Mouse (Mus musculus) cortical plate, adult 2 months (tissue): Measurements from ENCODE around the gene Krt80.

ENCODE experiments used
- CTCF ChIP-seq: fragments of 200-500 bp; IDR thresholded peaks from 2 replicates; pipeline ENCODE4 v1.5.1; 2011; ENCODE audit warnings: mild to moderate bottlenecking, control low read depth, low read length; ENCODE audit not compliant: insufficient read depth; ENCODE audit errors: extremely low read depth
- POLR2A ChIP-seq: fragments of 200-500 bp; IDR thresholded peaks from 2 replicates; pipeline ENCODE4 v1.6.1; 2011; ENCODE audit warnings: mild to moderate bottlenecking, low read length, control low read depth; ENCODE audit not compliant: insufficient read depth; ENCODE audit errors: extremely low read depth

DNA sequence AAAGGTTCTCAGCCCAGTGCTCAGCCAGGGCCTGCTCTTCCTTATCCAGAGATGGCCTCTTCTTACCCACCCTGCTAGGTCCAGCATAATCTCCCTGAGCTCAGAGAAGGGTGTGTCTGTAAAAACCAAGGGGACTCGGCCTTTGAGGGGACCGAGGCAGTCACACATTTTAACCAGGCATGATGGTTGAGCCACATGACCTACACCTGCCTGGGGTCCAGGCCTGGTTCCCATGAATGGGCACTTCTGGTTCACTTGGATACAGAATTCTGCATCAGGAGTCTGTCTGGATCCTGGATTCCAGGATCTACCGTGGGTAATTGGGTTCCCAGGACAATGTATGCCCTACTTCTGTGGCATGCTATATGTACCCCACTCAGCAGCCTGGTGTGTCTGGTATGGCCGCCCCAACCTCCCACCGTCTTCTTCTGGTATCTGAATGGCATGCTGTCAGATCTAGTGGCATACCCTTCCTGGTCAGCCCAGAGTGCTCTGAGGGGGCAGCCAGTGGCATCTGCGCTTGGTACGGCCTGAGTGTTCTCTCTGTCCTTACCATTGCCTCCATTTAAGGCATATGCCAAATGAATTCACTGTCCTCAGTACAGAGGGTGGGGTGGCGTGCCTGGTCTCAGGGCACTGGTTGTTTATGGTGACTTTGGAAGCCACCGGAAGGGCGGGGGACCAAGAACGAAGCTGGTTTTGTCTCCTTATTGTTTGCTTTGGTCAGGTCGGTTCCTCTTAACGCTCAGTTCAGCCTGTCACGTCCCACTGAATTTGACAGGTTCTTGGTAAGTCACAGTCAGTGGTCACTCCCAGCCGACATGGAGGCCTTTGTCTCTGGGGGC lies 1.4 kb upstream of the Krt80 start:
- TF ChIP-seq CTCF, result no peak
- no peak for TF ChIP-seq POLR2A
